Mouse (Mus musculus) liver, adult 2 months (tissue): ENCODE data around the gene 4933407L21Rik.

Source experiments
- CTCF ChIP-seq: fragments of 200-500 bp; IDR thresholded peaks from 2 replicates; pipeline ENCODE4 v1.5.1; 2011; ENCODE audit warnings: low read depth, low read length, control low read depth
- POLR2A ChIP-seq: fragments of 200-500 bp; IDR thresholded peaks from 2 replicates; pipeline ENCODE4 v1.6.1; 2011; ENCODE audit warnings: low read length, control low read depth; ENCODE audit not compliant: insufficient read depth; ENCODE audit errors: extremely low read depth

GRCm38 (mm10) chr1:85900521-85901333 is 27.6 kb upstream of the 4933407L21Rik start:
- no peak for TF ChIP-seq CTCF
- no peak for TF ChIP-seq POLR2A
